ENCODE assay signal across 1 mouse cellular context in the genomic region with DNA sequence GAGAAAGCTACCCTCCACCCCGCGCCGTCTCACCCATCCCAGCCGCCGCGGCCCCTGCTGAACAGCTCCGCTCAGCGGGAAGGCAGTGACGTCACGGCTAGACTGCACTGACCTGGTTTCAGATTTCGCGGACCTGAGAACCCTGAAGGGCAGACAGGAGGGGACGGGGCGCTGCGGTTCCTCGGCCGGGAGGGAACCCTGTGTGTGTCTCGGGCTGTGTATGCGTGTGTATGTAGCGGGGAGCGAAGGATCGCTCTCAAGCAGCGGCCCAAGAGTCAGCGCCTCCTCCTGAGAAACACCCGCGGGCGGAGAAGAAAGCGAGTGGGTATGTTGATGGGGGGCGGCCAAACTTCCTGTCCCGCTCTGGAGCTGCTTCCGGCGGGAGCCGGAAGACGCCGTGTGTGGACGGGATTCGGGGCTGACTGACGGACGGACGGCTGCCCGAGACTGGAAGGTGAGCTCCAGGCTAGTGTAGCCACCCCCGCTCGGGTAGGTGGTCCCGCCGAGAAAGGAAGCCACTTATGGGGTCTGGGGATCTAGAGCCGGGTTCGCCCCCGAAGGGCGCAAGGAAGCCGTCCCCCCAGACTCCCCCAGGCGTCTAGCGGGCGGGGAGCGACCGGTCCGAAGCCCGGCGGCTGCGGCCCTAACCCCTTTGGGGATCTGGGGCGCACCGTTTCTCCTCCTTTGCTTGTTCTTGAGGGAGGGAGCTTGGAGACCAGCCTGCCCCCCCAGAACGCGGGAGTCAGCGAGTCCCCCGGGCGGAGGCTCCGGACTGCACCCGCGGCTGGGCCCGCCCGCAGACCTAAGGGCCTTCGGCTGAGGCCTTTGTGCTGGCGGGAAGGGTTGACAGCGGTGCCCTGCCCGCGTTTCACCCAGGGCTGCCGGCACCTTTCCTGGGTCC.
TF ChIP-seq lines count a peak whose summit lies in the region.

A gene (plus strand): TSS at position 132 of the 901 bp plus-strand sequence.

TF ChIP-seq in CH12.LX, 34 proteins besides CTCF, POLR2A, EP300 and RAD21 (continued from another document):
- peak; percentile 95 for TF ChIP-seq POLR2AphosphoS2 (IDR thresholded peaks at IDR 0.05; ENCODE audit: low read depth, low read length)
- no peak for TF ChIP-seq MAZ (IDR thresholded peaks at IDR 0.05; ENCODE audit: low read depth, low read length)
- no peak; the same call in 1 of the 2 replicates for TF ChIP-seq UBTF (IDR thresholded peaks at IDR 0.05; ENCODE audit: low read depth, low read length)
- TF ChIP-seq USF2 (conservative IDR thresholded peaks at IDR 0.05; ENCODE audit: low read depth, low read length) = no peak
- TF ChIP-seq CHD1 (IDR thresholded peaks at IDR 0.05; ENCODE audit: low read depth, low read length) = no peak; the same call in 1 of the 2 replicates
- no peak for TF ChIP-seq PAX5 (IDR thresholded peaks at IDR 0.05; ENCODE audit: low read length)
- no peak for TF ChIP-seq ZNF384 (IDR thresholded peaks at IDR 0.05; ENCODE audit: low read depth, low read length)
- TF ChIP-seq KAT2A (IDR thresholded peaks at IDR 0.05; ENCODE audit: insufficient replicate concordance, low read length) = 0 out of 2 replicates have a peak, but pooled peaks have one; percentile 42
- no peak for TF ChIP-seq JUND (conservative IDR thresholded peaks at IDR 0.05; ENCODE audit: low read depth, low read length)
- TF ChIP-seq ETS1 (conservative IDR thresholded peaks at IDR 0.05; ENCODE audit: low read depth, low read length) = no peak
- TF ChIP-seq JUN (IDR thresholded peaks at IDR 0.05; ENCODE audit: insufficient read depth, low read depth, low read length) = no peak
- peak; percentile 77; the same call in 1 of the 2 replicates for TF ChIP-seq MXI1 (IDR thresholded peaks at IDR 0.05; ENCODE audit: low read depth, low read length)
- TF ChIP-seq TBP (conservative IDR thresholded peaks at IDR 0.05; ENCODE audit: low read depth, low read length) = 0 out of 2 replicates have a peak, but pooled peaks have one; percentile 26
- peak; percentile 79 for TF ChIP-seq SIN3A (IDR thresholded peaks at IDR 0.05; ENCODE audit: low read length)
- TF ChIP-seq MEF2A (IDR thresholded peaks at IDR 0.05; ENCODE audit: borderline replicate concordance, low read depth, low read length) = peak; percentile 24; the same call in 1 of the 2 replicates
- no peak for TF ChIP-seq CHD2 (IDR thresholded peaks at IDR 0.05; ENCODE audit: low read length)
- TF ChIP-seq USF1 (IDR thresholded peaks at IDR 0.05; ENCODE audit: low read depth, low read length) = no peak
- no peak for TF ChIP-seq SMC3 (IDR thresholded peaks at IDR 0.05; ENCODE audit: low read depth, low read length)
- peak; percentile 81 for TF ChIP-seq HCFC1 (IDR thresholded peaks at IDR 0.05; ENCODE audit: low read depth, low read length)
- 0 out of 2 replicates have a peak, but pooled peaks have one; percentile 19 for TF ChIP-seq BHLHE40 (IDR thresholded peaks at IDR 0.05; ENCODE audit: low read depth, low read length)
- peak; percentile 61; the same call in 1 of the 2 replicates for TF ChIP-seq TCF12 (IDR thresholded peaks at IDR 0.05; ENCODE audit: low read depth, low read length)
- no peak for TF ChIP-seq NRF1 (IDR thresholded peaks at IDR 0.05; ENCODE audit: low read depth, low read length)
- TF ChIP-seq MYC (IDR thresholded peaks at IDR 0.05; ENCODE audit: low read depth, low read length) = no peak
- no peak; the same call in 1 of the 2 replicates for TF ChIP-seq GABPA (IDR thresholded peaks at IDR 0.05; ENCODE audit: insufficient replicate concordance, low read depth, low read length)
- no peak for TF ChIP-seq ZC3H11A (IDR thresholded peaks at IDR 0.05; ENCODE audit: low read depth, low read length)
- TF ChIP-seq MAFK (IDR thresholded peaks at IDR 0.05; ENCODE audit: insufficient replicate concordance, low read length) = no peak
- TF ChIP-seq NELFE (IDR thresholded peaks at IDR 0.05; ENCODE audit: low read depth, low read length) = peak; percentile 78
- peak; percentile 85 for TF ChIP-seq ELF1 (IDR thresholded peaks at IDR 0.05; ENCODE audit: low read depth, low read length)
- TF ChIP-seq ZKSCAN1 (IDR thresholded peaks at IDR 0.05; ENCODE audit: borderline replicate concordance, low read depth, low read length) = no peak
- TF ChIP-seq IRF4 (IDR thresholded peaks at IDR 0.05; ENCODE audit: low read depth, low read length) = no peak
- no peak for TF ChIP-seq RCOR1 (conservative IDR thresholded peaks at IDR 0.05; ENCODE audit: low read depth, low read length)
- no peak for TF ChIP-seq E2F4 (IDR thresholded peaks at IDR 0.05; ENCODE audit: insufficient replicate concordance, low read depth, low read length)
